Mouse (Mus musculus) midbrain, embryonic 13.5 days (tissue): ENCODE data around the gene Stum. TPM values are rescaled to one million over a fixed set of nuclear protein-coding genes. Genes with fewer than 3 reads are reported as not detected.

Source experiments
- ATAC-seq: fragments of 200-750 bp; cut with Nextera tagmentation; 2 replicates; pipeline ENCODE4 v1.8.0; 2017; ENCODE audit warnings: mild to moderate bottlenecking, moderate TSS enrichment, moderate library complexity
- H3K27ac ChIP-seq: fragments of 300-500 bp; sonication (generic); 2 replicates; pipeline ENCODE4 v1.5.1; 2015; ENCODE audit warnings: inconsistent platforms, mild to moderate bottlenecking, moderate library complexity
- H3K27me3 ChIP-seq: fragments of 300-500 bp; sonication (generic); 2 replicates; pipeline ENCODE4 v1.6.1; 2015; ENCODE audit warnings: mild to moderate bottlenecking, inconsistent platforms
- H3K36me3 ChIP-seq: fragments of 300-500 bp; sonication (generic); 2 replicates; pipeline ENCODE4 v1.6.1; 2015; ENCODE audit warnings: mild to moderate bottlenecking, inconsistent platforms
- H3K4me1 ChIP-seq: fragments of 300-500 bp; sonication (generic); replicated peaks from 2 replicates; pipeline ENCODE4 v1.6.1; 2015; ENCODE audit warnings: inconsistent platforms
- H3K4me2 ChIP-seq: fragments of 300-500 bp; sonication (generic); replicated peaks from 2 replicates; pipeline ENCODE4 v1.6.1; 2015; ENCODE audit warnings: moderate library complexity, mild to moderate bottlenecking, inconsistent platforms
- H3K4me3 ChIP-seq: fragments of 300-500 bp; sonication (generic); replicated peaks from 2 replicates; pipeline ENCODE4 v1.5.1; 2015; ENCODE audit warnings: mild to moderate bottlenecking, inconsistent platforms
- H3K9ac ChIP-seq: fragments of 300-500 bp; sonication (generic); replicated peaks from 2 replicates; pipeline ENCODE4 v1.6.1; 2015; ENCODE audit warnings: mild to moderate bottlenecking, inconsistent platforms
- H3K9me3 ChIP-seq: fragments of 300-500 bp; sonication (generic); 2 replicates; pipeline ENCODE4 v1.6.1; 2016; ENCODE audit warnings: mild to moderate bottlenecking, inconsistent platforms
- WGBS: fragments of 180-500 bp; shearing (Covaris S2); methylation state at CpG from one replicate; pipeline ENCODE4 v1.1.7; 2015; 5-methylcytosine and 5-hydroxymethylcytosine counted together
- polyA plus RNA-seq: library from polyadenylated mRNA; unstranded; fragments of >200 nt; fragmentation: Nextera tagmentation; extraction: Ambion mirVana; gene quantifications from 2 replicates; pipeline ENCODE4 v1.2.1, GENCODE M21; 2015

Stum gene
- polyA plus RNA-seq, 1 experiment from 2014 or later = 1.7 TPM

DNA sequence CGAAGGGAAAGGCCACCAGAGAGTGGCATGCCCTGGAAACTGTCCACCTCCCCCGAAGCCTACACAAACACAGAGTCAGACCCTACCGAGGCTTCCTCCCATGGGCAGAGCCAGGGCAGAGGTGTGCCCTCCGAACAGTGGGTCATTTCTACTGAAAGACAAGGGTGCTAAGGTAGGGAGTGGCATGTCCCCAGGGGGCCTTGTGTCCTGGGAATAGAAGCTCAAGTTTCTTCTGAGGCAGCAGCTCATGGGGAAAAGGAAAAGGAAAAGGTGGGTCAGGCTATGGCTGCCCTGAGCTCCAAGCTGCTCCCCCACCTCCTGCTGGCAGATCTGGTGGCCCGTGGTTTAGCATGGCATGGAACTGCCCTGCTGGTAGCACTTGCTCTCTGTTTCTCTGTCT lies 73.5 kb downstream of the Stum start:
- no peak overlapping the region for H3K4me2 ChIP-seq
- H3K9me3 ChIP-seq = no peaks in the 10 kb centered on the region
- no peak overlapping the region for H3K9ac ChIP-seq
- no peaks in the 10 kb centered on the region for H3K27me3 ChIP-seq
- 81% methylated on average over 5 of the region's 5 CpGs for WGBS
- H3K4me1 ChIP-seq = 0 out of 2 replicates have a peak, but pooled peaks cover 4% of the 10 kb centered on the region
- ATAC-seq = no peak
- no peaks in the 10 kb centered on the region for H3K36me3 ChIP-seq
- H3K4me3 ChIP-seq = no peak overlapping the region
- H3K27ac ChIP-seq = no peak overlapping the region

DNA sequence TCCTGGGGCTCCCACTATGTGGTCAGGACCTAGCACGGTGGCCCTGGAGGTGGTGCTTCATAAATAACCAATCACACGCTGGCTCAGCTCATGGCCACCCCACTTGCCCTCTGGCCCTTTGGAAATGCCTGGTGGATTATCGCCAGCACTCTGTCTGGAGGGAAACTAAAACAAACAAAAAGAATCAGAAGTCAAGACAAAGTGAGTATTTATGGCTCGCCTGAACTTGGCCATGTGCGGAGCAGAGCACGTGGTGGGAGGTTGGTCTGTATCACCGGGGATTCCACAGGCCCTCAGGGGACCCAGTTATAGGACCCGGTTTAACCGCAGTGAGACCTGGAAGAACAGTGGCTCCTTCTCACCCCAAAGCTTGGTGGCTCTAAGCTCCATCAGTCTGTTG lies 74.5 kb downstream of the Stum start:
- ATAC-seq = no peak
- H3K27me3 ChIP-seq = no peaks in the 10 kb centered on the region
- no peaks in the 10 kb centered on the region for H3K9me3 ChIP-seq
- H3K27ac ChIP-seq = no peak overlapping the region
- no peak overlapping the region for H3K4me3 ChIP-seq
- no peaks in the 10 kb centered on the region for H3K36me3 ChIP-seq
- WGBS = 68% methylated on average over 9 of the region's 9 CpGs
- peaks cover 4% of the 10 kb centered on the region; the same call in 1 of the 2 replicates for H3K4me1 ChIP-seq
- H3K4me2 ChIP-seq = no peak overlapping the region
- H3K9ac ChIP-seq = no peak overlapping the region

DNA sequence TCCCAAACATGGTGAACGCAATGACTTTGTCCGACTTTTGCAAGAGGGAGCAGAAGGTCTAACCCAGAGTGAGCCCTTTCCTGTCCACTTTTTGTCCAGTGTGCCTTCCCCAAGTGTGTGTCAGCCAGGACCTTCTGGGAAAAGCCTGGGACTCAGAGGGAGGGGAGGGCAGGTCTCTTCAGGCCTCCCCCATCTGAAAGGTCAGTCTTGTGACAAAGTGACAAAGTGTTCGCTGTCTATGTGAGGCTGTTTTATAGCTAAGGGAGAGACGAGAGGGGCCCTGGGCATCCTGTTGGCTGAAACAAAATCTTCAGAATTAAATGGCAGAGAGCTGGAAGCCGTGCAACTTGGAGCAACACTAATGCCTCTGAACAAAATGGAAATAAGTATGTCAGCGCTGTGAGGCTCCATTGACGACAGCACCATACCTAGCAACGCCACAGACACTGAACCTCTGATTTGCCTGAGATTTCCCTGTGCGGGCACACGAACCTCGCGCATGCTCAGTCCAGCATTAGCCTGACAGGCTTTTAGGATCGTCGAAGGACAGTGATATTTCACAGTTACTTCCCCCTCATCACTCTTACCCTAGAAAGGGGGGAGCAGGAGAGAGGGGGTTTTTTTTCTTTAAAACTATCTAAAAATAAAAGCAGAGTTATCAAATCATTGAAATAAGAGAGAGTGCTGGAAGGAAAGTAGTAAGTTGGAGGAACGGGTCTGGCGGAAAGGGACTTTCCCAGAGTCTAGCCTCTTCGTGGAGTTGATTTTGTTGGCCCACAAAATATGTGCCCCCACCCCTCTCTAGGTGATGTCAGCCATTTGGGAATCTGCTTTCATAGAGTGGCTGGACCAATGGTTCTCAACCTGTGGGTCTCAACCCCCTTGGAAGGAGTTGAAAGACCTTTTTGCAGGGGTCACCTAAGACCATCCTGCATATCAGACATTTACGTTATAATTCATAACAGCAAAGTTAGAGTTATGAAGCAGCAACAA lies 75.3 kb downstream of the Stum start:
- no peak for ATAC-seq
- no peak overlapping the region for H3K4me2 ChIP-seq
- H3K27me3 ChIP-seq = no peaks in the 10 kb centered on the region
- H3K9me3 ChIP-seq = no peaks in the 10 kb centered on the region
- H3K4me3 ChIP-seq = no peak overlapping the region
- no peak overlapping the region for H3K27ac ChIP-seq
- H3K4me1 ChIP-seq = peaks cover 4% of the 10 kb centered on the region; the same call in 1 of the 2 replicates
- WGBS = 80% methylated on average over 18 of the region's 18 CpGs
- H3K9ac ChIP-seq = no peak overlapping the region
- no peaks in the 10 kb centered on the region for H3K36me3 ChIP-seq

DNA sequence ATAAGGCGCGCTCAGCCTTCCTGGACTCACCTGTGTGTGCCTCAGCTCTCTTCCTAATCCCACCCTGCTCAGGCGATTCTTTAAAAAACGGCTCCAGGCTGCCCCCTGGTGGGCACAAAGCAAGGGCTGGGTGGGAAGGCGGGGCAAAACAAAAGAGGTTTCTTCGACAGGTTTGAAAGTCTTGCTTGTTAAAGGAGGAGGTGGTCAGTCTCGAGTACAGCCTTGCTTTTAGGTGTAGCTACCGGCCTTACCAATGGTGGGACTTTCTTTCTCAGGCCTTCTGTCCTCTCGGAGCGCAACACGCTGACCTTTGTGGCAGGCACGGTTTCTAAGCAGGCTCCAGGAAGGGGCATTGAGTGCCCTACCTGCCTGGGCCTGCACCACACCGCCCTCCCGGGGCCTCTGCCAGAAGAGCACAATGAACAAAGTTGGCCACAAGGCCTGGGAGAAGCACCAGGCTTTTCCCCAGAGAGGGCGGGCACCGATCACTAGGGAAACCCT lies 76.1 kb downstream of the Stum start:
- Histone ChIP-seq H3K27me3 (no peaks in the 10 kb centered on the region), H3K9me3 (no peaks in the 10 kb centered on the region), H3K9ac (no peak overlapping the region; the same call in 1 of the 2 replicates), H3K36me3 (no peaks in the 10 kb centered on the region), H3K4me3 (no peak overlapping the region), H3K4me1 (peaks cover 4% of the 10 kb centered on the region; the same call in 1 of the 2 replicates), H3K4me2 (peak overlapping the region; percentile 43), H3K27ac (no peak overlapping the region; the same call in 1 of the 2 replicates)
- peak; percentile 77 for ATAC-seq
- WGBS = 11% methylated on average over 16 of the region's 16 CpGs

DNA sequence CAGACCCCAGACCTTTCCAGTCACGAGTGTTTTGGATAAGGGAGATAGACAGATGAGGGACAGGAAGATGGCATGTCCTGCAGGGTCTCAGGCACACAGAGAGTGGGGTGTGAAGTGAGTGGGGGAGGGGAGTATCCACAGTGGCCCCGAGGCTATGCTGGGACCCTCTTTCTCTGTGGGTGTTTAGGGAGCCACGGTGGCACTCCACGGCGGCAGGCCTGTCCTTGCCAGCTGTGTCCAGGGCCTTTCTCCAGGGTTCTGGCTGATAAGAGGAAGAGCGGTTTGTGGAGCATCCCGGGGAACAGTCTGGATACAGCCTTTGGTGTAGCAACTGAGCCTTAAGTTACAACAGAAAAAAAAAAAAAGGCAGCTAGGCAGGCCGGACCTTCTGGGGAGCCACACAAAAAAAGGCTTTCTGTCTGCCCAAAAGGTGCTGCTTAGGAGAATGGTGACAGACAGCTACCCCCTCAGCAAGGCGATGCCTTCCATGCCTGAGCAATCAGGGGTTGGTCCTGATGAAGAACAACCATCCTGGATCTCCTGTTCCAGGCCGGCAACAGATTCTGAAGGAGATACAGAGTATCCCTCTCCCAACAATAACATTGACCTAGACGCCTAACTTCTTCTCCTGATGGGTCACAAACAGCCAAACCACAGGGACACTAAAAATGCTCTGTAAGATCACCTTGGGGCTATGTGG lies 76.8 kb downstream of the Stum start:
- no peak overlapping the region for H3K9ac ChIP-seq
- peaks cover 4% of the 10 kb centered on the region; the same call in 1 of the 2 replicates for H3K4me1 ChIP-seq
- no peaks in the 10 kb centered on the region for H3K9me3 ChIP-seq
- whole genome bisulfite sequencing = 83% methylated on average over 11 of the region's 11 CpGs
- no peak overlapping the region for H3K27ac ChIP-seq
- H3K36me3 ChIP-seq = no peaks in the 10 kb centered on the region
- ATAC-seq = 0 out of 2 replicates have a peak, but pooled peaks have one; percentile 19
- H3K4me3 ChIP-seq = no peak overlapping the region
- no peak overlapping the region for H3K4me2 ChIP-seq
- H3K27me3 ChIP-seq = no peaks in the 10 kb centered on the region

DNA sequence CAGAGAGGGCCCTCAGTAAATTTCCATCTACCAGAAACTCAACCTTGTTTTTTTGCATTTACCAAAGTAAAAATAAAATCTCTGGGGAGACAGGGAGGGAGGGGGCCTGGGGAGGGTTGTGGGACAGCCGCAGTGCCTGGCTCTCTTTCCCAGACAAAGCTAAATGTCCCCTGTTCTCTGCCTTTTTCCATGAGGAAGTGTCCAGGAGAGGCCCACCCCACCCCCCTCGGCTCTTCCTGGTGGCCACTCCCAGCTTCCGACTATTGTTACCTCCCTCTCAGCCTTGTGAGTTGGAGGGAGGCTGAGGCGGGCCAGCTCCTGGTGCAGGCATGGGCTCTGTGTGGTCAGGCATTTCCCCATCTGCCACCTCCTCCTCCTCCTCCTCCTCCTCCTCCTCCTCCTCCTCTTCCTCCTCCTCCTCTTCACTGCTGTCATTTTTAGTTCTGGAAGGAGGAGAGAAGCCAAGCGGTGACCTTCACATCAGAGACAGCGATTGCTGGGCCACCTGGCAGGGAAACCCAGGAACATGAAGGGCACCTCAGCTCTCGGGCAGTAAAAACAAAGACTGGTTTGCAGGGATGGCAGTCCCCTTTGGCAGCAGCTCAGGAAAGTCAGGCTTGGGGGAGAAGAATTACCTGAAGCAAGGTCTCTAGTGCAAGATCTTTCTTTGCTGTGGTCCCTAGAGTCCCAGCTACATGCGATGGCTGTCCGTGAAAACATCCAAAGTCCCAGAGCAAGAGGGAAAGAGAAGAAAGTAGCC lies 77.5 kb downstream of the Stum start:
- 87% methylated on average over 9 of the region's 9 CpGs for WGBS
- H3K27ac ChIP-seq = no peak overlapping the region
- ATAC-seq = no peak
- H3K27me3 ChIP-seq = no peaks in the 10 kb centered on the region
- H3K36me3 ChIP-seq = no peaks in the 10 kb centered on the region
- no peak overlapping the region for H3K9ac ChIP-seq
- no peak overlapping the region for H3K4me3 ChIP-seq
- H3K9me3 ChIP-seq = no peaks in the 10 kb centered on the region
- peaks cover 4% of the 10 kb centered on the region; the same call in 1 of the 2 replicates for H3K4me1 ChIP-seq
- no peak overlapping the region for H3K4me2 ChIP-seq

DNA sequence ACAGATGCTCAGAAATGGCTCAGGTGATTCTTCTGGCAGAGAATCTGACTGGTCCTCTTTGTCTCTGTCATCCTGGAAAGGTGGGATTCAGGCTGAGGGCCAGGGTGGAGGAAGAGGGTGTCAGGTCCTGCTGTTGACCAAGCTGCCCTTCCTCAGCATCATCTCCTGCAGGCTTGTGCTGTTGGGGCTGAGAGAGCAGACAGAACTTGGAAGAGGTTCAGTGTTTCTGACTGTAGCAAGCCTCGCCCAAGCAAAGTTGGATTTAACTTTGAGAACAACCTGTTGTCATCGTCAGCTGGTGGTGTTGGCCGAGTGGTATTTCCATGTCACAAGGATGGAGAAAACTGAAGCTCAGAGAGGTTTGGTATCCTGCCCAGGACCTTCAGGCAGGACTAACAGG lies 78.6 kb downstream of the Stum start:
- no peak for ATAC-seq
- Histone ChIP-seq H3K9me3 (no peaks in the 10 kb centered on the region), H3K27ac (peak overlapping the region; percentile 64), H3K4me3 (no peak overlapping the region), H3K36me3 (no peaks in the 10 kb centered on the region), H3K9ac (no peak overlapping the region), H3K27me3 (no peaks in the 10 kb centered on the region), H3K4me1 (peaks cover 4% of the 10 kb centered on the region; the same call in 1 of the 2 replicates), H3K4me2 (no peak overlapping the region)
- WGBS = 87% methylated on average over 3 of the region's 3 CpGs

DNA sequence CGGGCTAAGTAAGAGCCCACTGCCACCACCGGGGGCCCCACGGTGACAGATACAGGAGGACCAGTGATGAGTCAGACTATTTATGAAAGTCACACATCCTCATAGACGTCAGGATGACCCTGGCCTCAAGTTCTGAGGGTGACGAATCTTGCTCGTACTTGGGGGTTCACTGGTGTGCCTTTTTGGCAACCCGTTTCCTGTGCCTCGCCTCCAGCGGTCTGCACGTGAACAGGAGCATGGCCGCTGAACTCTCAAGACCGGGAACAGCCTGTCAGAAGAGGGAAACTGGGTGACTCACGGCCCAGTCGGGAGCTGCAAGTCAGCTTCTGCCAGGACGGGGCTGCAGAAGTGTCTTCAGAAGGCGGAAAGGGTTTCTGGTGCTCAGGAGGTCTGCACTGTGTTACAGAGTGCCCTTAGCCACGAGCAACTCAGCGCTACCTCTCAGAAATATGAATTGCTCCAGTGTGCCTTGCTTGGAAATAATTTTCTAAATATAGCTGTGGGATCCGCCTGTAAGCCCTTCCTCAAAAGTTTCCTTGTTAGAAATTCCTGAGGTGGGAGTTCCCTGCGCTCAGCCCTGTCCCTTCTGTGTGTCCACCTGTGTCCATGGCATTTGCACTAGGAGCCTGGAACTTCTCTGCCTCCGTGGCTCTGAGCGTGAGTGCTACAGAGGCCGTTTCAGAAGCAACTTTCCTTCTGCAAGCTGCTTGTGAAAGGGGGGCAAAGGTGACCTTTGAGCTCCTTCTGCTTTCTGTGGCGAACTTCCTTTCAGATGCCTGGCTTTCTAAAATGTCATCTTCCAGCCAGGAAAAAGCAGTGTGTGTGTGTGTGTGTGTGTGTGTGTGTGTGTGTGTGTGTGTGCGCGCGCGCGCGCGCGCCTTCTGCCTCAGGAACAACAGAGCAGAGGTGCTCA lies 79.4 kb downstream of the Stum start:
- H3K9ac ChIP-seq = no peak overlapping the region
- no peak overlapping the region for H3K4me3 ChIP-seq
- no peak for ATAC-seq
- H3K4me2 ChIP-seq = no peak overlapping the region
- no peaks in the 10 kb centered on the region for H3K27me3 ChIP-seq
- no peaks in the 10 kb centered on the region for H3K9me3 ChIP-seq
- peak overlapping the region; percentile 64 for H3K27ac ChIP-seq
- H3K36me3 ChIP-seq = no peaks in the 10 kb centered on the region
- WGBS = 80% methylated on average over 32 of the region's 32 CpGs
- H3K4me1 ChIP-seq = peaks cover 4% of the 10 kb centered on the region; the same call in 1 of the 2 replicates

DNA sequence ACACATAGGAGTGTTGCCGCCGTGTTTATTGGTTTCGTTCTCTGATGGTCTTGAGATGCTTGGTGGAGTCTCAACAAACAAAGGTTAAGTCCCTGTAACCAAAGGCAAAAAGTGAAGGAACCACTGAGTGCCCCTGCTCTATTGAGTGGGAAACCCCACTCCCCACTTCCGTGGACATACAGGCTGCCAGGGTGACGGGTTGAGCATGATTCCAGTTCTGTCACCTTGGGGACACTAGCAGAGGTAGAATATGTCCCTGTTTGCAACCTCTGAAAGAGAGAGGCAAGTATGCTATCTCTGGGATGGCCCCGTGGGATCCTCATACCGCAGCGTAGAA lies 80.0 kb downstream of the Stum start:
- Histone ChIP-seq H3K9me3 (no peaks in the 10 kb centered on the region), H3K4me1 (peaks cover 4% of the 10 kb centered on the region; the same call in 1 of the 2 replicates), H3K27ac (no peak overlapping the region), H3K36me3 (no peaks in the 10 kb centered on the region), H3K4me2 (no peak overlapping the region), H3K9ac (no peak overlapping the region), H3K27me3 (no peaks in the 10 kb centered on the region), H3K4me3 (no peak overlapping the region)
- no peak for ATAC-seq
- 89% methylated on average over 8 of the region's 8 CpGs for WGBS

DNA sequence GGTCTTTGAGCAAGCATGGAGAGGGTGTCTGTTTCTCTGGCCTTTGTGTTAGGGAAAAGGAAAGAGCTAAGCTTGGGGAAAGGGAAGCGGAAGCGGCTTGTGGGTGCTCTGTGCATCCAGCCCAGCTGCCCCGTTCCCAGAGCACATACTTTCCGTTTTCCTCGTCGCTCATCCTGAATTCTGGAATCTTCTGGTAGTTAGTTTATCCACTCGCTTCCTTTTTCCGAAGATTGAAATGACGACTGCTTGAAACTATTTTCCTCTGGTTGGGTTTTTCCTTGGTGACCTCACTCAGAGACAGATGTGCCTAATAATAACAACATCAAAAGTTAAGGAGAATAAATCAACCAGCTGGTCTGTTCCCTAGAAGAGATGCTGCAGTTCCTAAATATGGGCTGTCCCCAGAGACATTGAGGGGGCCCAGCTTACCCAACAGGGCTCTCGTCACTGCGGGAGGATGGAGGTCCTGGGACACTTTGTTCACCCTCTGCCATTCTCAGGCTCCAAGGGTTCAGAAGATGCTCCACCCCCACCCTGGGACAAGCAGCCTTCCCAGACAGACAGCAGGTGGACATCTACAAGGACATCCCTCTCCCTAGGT lies 80.7 kb downstream of the Stum start:
- Histone ChIP-seq H3K9me3 (no peaks in the 10 kb centered on the region), H3K4me1 (peaks cover 4% of the 10 kb centered on the region; the same call in 1 of the 2 replicates), H3K9ac (no peak overlapping the region), H3K27ac (no peak overlapping the region), H3K4me3 (no peak overlapping the region), H3K27me3 (no peaks in the 10 kb centered on the region), H3K36me3 (no peaks in the 10 kb centered on the region), H3K4me2 (no peak overlapping the region)
- WGBS = 91% methylated on average over 11 of the region's 11 CpGs
- ATAC-seq = no peak
